Mouse (Mus musculus) layer of hippocampus, adult 9-11 months (tissue): ENCODE results near the gene Cyp26c1.

Experiments
- DNase-seq: peaks from one replicate; pipeline ENCODE4 v3.0.0; 2022

Cyp26c1 gene

DNA sequence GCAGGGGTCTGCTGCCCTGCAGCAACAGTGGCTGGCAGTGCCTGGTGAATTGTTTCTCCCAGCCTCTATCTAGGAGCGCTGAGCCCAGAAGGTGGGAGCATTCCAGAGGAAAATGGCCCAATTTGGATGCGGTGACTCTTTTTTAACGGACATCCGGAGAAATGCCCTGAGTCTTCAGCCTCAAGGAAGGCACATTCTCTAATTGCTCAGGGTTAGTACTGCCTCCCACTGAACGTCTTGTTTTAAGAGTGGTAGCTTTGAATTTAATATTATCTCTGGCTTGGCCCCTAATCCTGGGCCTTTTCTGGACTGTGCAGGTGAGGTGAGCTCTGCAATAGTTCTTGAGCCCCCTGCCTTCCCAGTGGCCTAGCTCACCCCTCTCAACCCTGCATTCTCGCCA lies at the start of gene Cyp26c1:
Gene Cyp26c1 (plus strand): TSS at position 301 of the 400 bp plus-strand sequence.
- DNase-seq = no peak

DNA sequence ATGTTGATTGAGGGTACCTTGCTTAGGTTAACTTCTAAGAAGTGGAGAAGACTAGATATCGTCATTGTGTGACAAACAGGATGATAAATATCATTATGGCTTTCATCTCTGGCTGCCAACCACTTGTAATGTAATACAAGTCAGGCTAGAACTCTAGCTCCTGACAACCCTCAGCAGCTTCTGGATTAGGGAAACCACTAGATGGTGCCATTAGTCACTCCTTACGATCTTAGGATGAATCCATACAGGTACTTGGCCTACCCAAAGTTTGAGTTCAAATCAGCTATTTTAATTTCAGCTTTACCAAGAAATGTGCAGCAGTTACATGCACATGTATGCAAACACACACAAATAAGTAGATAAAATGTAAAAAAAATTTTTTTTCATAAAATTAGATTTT lies 37.4 kb upstream of the Cyp26c1 start:
- no peak for DNase-seq

DNA sequence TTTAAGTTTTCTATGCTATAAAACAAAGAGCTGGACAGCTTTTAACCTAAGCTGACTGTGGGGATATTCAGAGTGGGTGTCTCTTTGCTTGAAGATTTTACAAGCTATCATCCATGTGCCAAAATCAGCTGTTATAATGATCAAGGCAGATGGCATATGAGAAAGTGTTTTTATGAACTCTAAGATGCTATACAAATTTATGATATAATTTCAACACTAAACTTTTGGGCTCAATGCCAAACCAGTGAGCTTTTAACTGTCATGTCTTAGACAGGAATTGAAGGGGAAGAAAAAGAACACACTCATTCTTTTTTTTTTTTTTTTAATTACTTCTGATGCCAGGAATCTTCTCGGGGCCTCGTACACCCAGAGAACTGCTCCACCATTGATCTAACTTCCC lies 34.9 kb upstream of the Cyp26c1 start:
- DNase-seq = no peak

GRCm38 (mm10) chr19:37654012-37654411 lies 31.4 kb upstream of the Cyp26c1 start:
- no peak for DNase-seq

GRCm38 (mm10) chr19:37656441-37656840 lies 28.9 kb upstream of the Cyp26c1 start:
- DNase-seq = no peak

DNA sequence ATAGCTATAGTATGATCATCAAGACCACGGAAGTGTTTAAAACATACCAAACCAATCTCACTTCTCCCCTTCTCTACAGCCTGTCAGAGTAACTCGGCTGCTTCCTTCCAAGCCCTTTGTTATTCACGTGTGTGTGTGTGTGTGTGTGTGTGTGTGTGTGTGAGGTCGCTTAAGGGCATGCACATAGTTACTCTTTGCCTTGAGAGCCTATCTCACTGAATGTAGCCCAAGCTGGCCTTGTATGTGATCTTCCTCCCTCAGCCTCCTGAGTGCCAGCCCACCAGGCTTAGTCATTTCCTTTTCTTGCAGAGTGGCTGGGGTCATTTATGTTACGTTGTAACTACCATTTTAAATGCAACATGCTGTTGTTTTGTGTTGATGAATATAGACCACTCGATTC lies 20.1 kb upstream of the Cyp26c1 start:
- no peak for DNase-seq

DNA sequence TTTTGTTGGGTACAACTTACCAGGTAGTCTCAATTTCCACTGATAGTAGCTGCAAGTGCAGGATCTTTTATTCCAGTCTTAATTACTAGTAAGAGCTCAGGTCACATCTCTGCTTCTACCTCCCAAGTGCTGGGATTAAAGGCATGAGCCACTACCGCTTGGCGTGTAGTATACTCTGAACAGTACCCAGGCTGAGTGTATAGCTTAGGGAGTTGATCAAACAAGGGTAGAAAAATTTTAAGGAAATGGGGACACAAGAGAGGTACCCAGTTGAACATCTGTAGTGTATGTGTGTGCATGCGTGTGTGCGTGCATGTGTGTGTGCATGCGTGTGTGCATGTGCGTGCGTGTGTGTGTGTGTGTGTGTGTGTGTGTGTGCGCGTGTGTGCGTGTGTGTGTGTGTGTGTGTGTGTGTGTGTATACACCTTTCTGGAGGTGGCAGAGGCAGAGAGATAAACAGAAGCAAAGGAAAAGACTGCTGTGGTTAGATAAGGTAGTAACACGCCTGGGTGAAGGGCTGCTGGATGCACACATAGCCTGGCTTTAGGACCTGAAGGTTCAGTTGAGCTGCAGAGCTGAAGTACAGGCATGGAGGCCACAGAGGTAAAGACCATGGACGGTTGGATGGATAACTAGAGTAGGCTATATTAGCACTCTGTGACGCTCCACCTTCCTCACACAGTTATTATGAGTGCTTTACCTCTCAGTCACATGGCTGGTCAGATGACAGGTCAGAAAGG lies 17.4 kb upstream of the Cyp26c1 start:
- DNase-seq = no peak

DNA sequence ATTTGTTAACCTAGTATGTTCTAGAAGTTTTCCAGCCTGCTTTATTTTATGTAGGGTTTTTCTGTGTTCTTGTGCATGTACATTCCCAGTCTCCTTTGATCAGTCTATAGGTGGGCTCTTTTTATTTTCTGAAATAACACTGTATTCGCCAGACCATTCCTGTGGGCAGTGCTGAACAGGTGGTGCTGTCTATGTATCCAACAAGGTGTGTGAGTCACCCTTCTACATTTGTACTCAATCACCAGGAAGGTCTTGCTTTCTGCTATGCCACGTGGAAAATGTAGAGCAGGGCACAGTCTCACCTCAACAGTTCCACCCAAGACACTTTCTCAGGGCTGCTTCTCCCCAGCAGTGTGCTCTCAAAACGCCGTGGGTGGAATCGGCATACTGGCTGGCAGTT lies 16.7 kb upstream of the Cyp26c1 start:
- no peak for DNase-seq

DNA sequence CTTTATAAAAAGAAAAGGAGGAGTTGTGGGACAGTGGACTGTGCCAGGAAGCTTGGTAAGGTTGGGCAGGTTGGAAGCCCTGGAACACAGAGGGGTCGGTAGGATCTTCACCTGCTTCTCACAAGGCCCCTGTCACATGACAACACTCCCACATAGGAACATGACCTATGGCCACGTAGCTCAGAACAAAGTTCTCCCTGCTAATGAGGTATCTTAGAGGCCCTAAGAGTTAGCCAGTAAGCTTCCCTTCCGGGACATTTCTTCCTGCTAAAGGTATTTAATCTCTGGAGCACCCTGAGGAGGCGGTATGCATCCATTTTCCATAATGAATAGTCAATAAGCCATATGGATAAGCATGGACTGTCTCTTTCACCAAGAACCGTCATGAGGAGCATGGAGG lies 15.9 kb upstream of the Cyp26c1 start:
- no peak for DNase-seq

DNA sequence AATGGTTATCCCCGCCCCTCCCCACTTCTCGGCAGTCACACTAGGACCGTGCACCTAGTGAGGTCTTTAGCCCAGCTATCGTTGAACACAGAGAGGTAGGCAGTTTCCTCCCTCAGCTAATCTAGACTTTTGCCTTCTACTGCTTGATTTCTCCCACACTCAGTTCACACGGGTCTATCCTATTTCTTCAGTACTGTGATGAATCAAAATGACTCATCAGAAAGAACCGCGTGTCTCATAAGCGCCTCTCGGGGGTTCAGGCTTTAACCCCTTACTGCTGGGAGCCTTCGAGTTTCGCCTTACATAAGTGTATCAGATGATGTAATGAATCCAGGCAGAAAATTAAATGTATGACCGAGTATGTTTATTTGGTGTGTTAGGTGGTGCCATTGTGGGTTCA lies 12.0 kb upstream of the Cyp26c1 start:
- DNase-seq = no peak

DNA sequence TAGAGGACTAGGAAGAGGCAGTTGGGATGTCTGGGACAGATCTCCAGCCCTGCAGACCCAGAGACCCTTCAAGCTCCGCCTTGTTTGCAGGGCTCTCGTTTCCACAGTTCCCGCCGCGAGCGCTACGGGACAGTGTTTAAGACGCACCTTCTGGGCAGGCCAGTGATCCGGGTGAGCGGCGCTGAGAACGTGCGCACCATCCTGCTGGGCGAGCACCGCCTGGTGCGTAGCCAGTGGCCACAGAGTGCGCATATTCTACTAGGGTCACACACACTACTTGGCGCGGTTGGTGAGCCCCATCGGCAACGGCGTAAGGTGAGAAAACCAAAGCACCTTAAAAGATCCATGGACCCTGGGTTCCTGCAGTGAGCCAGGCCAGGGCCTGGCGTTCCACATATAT lies 966 bp downstream of the Cyp26c1 start:
- DNase-seq = no peak

GRCm38 (mm10) chr19:37686941-37687850 lies 1.8 kb downstream of the Cyp26c1 start:
- no peak for DNase-seq

DNA sequence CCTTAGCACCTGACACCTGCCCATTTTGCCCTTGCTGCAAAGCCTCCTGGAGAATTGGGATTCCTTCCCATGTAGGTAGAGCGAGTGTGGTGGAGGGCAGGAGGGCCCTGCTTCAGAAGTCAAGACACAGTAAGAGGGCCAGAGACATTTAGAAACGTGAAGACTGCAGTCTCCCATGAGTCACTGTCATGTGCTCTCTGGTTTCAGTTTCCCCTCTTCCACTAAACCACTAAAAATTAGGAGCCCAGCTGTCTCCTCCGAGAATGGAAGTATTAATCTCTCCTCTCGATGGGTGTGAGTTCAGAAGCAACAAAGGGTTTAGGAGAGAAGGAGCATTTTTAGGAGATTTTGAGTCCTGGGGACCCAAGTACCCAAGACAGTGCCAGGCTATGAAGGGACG lies 4.1 kb downstream of the Cyp26c1 start:
- DNase-seq = no peak

DNA sequence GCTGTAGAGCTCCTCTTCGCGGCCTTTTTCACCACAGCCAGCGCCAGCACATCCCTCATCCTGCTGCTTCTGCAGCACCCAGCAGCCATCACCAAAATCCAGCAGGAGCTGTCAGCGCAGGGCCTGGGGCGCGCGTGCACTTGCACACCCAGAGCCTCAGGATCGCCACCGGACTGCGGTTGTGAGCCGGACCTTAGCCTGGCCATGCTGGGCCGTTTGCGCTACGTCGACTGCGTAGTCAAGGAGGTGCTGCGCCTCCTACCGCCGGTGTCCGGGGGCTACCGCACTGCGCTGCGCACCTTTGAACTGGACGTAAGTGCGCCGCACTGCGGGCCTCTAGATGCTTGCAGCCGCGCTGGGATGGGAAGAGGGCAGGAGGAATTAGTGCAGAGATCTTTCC lies 5.3 kb downstream of the Cyp26c1 start:
- no peak for DNase-seq

DNA sequence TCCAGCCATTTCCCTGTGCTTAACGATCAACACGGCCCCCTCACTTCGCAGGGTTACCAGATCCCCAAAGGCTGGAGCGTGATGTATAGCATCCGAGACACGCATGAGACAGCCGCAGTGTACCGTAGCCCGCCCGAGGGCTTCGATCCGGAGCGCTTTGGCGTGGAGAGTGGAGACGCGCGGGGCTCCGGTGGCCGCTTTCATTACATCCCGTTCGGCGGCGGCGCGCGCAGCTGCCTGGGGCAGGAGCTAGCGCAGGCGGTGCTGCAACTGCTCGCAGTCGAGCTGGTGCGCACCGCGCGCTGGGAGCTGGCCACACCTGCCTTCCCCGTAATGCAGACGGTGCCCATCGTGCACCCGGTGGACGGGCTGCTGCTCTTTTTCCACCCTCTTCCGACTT lies 7.5 kb downstream of the Cyp26c1 start:
- no peak for DNase-seq

DNA sequence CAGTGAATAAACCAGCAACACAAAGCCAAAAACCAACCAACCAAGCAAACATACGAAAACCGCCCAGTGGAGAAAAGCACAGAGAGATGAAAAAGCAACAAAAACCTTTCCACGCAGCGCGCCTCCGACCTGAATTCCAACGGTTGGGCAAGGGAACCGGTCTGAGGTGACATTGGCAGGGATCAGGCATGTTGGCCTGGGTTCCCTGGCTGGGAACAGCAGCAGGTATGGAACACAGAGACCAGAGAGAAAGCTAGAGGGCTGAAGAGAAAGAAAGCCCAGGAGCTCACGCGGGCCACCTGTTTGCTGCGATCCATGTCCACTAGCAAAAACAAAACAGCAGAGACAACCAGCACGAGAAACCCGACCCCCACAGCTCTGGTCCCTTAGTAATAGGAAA lies 9.8 kb downstream of the Cyp26c1 start:
- DNase-seq = no peak

DNA sequence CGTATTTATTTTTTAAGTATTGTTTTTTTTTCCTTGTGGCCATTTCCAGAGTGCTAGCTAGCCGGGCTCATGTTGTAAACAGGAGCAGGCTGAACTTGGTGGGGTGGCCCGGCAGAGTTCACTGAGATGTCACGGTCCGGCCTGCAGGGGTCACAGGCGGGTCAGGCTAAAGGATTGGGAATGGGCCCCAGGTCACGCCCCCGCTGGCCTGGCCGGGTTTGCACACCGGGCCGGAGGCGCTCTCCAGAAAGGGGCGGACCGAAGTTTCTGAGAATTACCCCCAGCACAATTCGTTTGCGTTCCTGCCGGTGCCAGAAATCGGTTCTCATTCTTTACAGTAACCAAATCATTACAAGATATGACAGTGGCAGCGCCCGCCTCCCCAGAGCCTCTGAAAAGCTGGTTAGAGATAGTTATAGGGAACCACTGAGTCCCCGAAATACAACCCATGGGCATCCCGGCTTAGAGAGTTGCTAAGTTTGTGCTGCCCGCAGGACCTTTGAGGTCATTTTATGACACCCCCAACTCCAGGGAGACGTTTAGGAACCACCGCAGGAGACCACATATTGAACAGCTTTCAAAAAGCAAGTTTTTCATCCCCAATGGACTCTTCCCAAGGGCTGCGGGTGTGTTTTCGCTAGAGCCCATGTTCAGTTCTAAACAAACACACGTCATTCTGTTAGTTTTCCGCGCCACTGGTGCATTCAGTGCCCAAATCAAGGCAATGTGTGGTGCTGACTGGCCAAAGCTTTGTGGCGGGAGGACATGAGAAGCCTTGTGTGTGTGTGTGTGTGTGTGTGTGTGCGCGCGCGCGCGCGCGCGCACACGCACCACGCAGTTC lies 10.6 kb downstream of the Cyp26c1 start:
- DNase-seq = no peak

DNA sequence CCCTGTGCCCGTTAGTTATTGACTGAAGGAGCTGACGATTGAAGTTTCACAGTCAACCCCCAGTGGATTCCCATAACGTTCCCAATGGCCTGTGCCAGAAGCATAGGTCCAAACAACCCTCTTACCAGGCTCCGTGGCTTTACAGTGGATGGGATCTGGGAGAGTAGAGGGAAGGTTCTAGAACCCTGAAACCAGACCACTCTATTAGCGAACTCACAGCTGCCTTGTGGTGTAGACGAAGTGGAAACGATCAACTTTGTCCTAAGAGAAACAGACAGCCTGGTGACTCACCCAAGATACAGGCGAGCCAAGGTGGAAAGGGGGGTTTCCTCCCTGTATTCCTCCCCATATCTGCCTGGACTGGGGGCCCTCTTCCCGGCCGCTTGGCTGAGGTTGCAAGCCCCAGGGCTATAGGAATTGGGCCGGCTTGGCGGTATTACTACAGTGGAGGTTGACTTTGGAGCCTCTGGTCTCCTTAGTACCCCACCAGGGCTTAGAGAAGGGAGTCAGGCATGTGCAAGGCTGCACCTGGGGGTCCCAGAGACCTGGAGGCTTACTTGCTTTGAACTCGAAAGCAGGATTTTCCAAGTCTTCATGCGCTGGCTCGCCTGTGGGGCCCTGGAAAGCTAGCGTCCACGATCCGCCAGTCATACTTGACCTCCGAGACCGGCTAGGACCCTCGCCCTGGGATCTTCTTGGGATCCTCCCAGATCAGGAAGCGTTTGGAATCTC lies 11.4 kb downstream of the Cyp26c1 start:
- no peak for DNase-seq

GRCm38 (mm10) chr19:37697335-37697636 lies 11.9 kb downstream of the Cyp26c1 start:
- DNase-seq = no peak

DNA sequence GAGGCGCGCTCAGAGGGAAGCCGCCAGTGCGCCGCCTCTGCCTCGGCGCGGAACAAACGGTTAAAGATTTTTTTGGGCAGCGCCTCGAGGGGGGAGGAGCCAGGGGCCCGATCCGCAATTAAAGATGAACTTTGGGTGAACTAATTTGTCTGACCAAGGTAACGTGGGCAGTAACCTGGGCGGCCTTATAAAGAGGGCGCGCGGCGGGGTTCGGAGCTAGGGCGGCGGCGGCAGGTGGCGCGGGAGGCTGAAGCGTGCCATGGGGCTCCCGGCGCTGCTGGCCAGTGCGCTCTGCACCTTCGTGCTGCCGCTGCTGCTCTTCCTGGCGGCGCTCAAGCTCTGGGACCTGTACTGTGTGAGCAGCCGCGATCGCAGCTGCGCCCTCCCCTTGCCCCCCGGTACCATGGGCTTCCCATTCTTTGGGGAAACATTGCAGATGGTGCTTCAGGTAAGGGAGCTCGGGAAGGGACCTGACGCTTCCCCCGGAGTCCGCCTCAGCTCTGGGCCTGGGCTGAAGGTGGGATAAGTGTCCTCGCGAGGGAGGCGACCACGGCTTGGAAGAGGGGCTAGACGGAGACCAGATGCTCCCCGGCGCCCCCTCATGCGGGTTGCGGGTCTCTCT lies 12.4 kb downstream of the Cyp26c1 start, which contains the start of gene Cyp26a1:
Gene Cyp26a1 (plus strand): TSS at position 148 of the 622 bp plus-strand sequence.
- DNase-seq = no peak

- no peak for DNase-seq
Observed at GRCm38 (mm10) chr19:37698273-37699160, 13.1 kb downstream of the Cyp26c1 start.
